Mouse (Mus musculus): ENCODE measurements around the gene Sytl1. TPM values are rescaled to one million over a fixed set of nuclear protein-coding genes. Genes with fewer than 3 reads are reported as not detected.
A peak's percentile ranks its signal among the peaks of the same experiment; 100 is the strongest.

Sytl1 gene
- polyA plus RNA-seq, 1 experiment: not detected

GRCm38 (mm10) chr4:133221701-133222100 is 41.2 kb downstream of the Sytl1 start:
- Histone ChIP-seq H3K27ac (ENCODE audit: insufficient read depth, low read depth, low read length) (no peak overlapping the region), H3K4me1 (ENCODE audit: control insufficient read depth, insufficient read depth, low read length) (no peaks in the 10 kb centered on the region), H3K4me3 (ENCODE audit: insufficient read depth, low read length) (no peak overlapping the region)
- TF ChIP-seq POLR2A (IDR thresholded peaks at IDR 0.05; ENCODE audit: borderline replicate concordance, low read depth, low read length) (no peak), CTCF (IDR thresholded peaks at IDR 0.05; ENCODE audit: low read depth, low read length) (no peak)

- TF ChIP-seq POLR2A (IDR thresholded peaks at IDR 0.05; ENCODE audit: borderline replicate concordance, low read depth, low read length): no peak
- no peak for TF ChIP-seq CTCF (IDR thresholded peaks at IDR 0.05; ENCODE audit: low read depth, low read length)
- H3K4me3 ChIP-seq (ENCODE audit: insufficient read depth, low read length): no peak overlapping the region
- H3K4me1 ChIP-seq (ENCODE audit: control insufficient read depth, insufficient read depth, low read length): no peaks in the 10 kb centered on the region
- no peak overlapping the region for H3K27ac ChIP-seq (ENCODE audit: insufficient read depth, low read depth, low read length)
Observed at GRCm38 (mm10) chr4:133220656-133221055, 42.3 kb downstream of the Sytl1 start.

- no peak overlapping the region for H3K27ac ChIP-seq (ENCODE audit: insufficient read depth, low read depth, low read length)
- H3K4me1 ChIP-seq (ENCODE audit: control insufficient read depth, insufficient read depth, low read length): no peaks in the 10 kb centered on the region
- TF ChIP-seq POLR2A (IDR thresholded peaks at IDR 0.05; ENCODE audit: borderline replicate concordance, low read depth, low read length): no peak
- no peak for TF ChIP-seq CTCF (IDR thresholded peaks at IDR 0.05; ENCODE audit: low read depth, low read length)
- no peak overlapping the region for H3K4me3 ChIP-seq (ENCODE audit: insufficient read depth, low read length)
Observed at GRCm38 (mm10) chr4:133218745-133219144, 44.2 kb downstream of the Sytl1 start.

GRCm38 (mm10) chr4:133217641-133218040 is 45.3 kb downstream of the Sytl1 start:
- H3K27ac ChIP-seq (ENCODE audit: insufficient read depth, low read depth, low read length): no peak overlapping the region
- H3K4me1 ChIP-seq (ENCODE audit: control insufficient read depth, insufficient read depth, low read length): no peaks in the 10 kb centered on the region; the same call in 1 of the 2 replicates
- no peak overlapping the region for H3K4me3 ChIP-seq (ENCODE audit: insufficient read depth, low read length)
- TF ChIP-seq CTCF (IDR thresholded peaks at IDR 0.05; ENCODE audit: low read depth, low read length): peak; percentile 94
- TF ChIP-seq POLR2A (IDR thresholded peaks at IDR 0.05; ENCODE audit: borderline replicate concordance, low read depth, low read length): no peak

GRCm38 (mm10) chr4:133213661-133214060 is 49.3 kb downstream of the Sytl1 start:
- TF ChIP-seq POLR2A (IDR thresholded peaks at IDR 0.05; ENCODE audit: borderline replicate concordance, low read depth, low read length) (no peak), CTCF (IDR thresholded peaks at IDR 0.05; ENCODE audit: low read depth, low read length) (no peak)
- Histone ChIP-seq H3K4me1 (ENCODE audit: control insufficient read depth, insufficient read depth, low read length) (peaks cover 2% of the 10 kb centered on the region), H3K27ac (ENCODE audit: insufficient read depth, low read depth, low read length) (no peak overlapping the region), H3K4me3 (ENCODE audit: insufficient read depth, low read length) (no peak overlapping the region)

GRCm38 (mm10) chr4:133213268-133213590 is 49.7 kb downstream of the Sytl1 start:
- H3K4me3 ChIP-seq (ENCODE audit: insufficient read depth, low read length): no peak overlapping the region
- H3K4me1 ChIP-seq (ENCODE audit: control insufficient read depth, insufficient read depth, low read length): peaks cover 2% of the 10 kb centered on the region
- no peak overlapping the region for H3K27ac ChIP-seq (ENCODE audit: insufficient read depth, low read depth, low read length)
- TF ChIP-seq POLR2A (IDR thresholded peaks at IDR 0.05; ENCODE audit: borderline replicate concordance, low read depth, low read length) (no peak), CTCF (IDR thresholded peaks at IDR 0.05; ENCODE audit: low read depth, low read length) (no peak)

- peak overlapping the region; percentile 40 for H3K4me3 ChIP-seq (ENCODE audit: insufficient read depth, low read length)
- H3K4me1 ChIP-seq (ENCODE audit: control insufficient read depth, insufficient read depth, low read length): peaks cover 2% of the 10 kb centered on the region
- TF ChIP-seq CTCF (IDR thresholded peaks at IDR 0.05; ENCODE audit: low read depth, low read length) (peak; percentile 56; the same call in 1 of the 2 replicates), POLR2A (IDR thresholded peaks at IDR 0.05; ENCODE audit: borderline replicate concordance, low read depth, low read length) (no peak)
- H3K27ac ChIP-seq (ENCODE audit: insufficient read depth, low read depth, low read length): no peak overlapping the region
Observed at GRCm38 (mm10) chr4:133212562-133213267, 50.2 kb downstream of the Sytl1 start.

- no peak for TF ChIP-seq POLR2A (IDR thresholded peaks at IDR 0.05; ENCODE audit: borderline replicate concordance, low read depth, low read length)
- no peak for TF ChIP-seq CTCF (IDR thresholded peaks at IDR 0.05; ENCODE audit: low read depth, low read length)
- Histone ChIP-seq H3K4me3 (ENCODE audit: insufficient read depth, low read length) (peak within 1 kb of the TSS; percentile 60), H3K27ac (ENCODE audit: insufficient read depth, low read depth, low read length) (no peak within 1 kb of the TSS), H3K4me1 (ENCODE audit: control insufficient read depth, insufficient read depth, low read length) (peaks cover 2% of the 10 kb centered on the region)
Observed at GRCm38 (mm10) chr4:133211751-133212561, 51.0 kb downstream of the Sytl1 start, which contains the start of the genes Cd164l2 and Gpr3. Cd164l2 (plus strand) TSS chr4:133212131. Gpr3 (minus strand) TSS chr4:133212536.

GRCm38 (mm10) chr4:133210788-133211390 is 52.0 kb downstream of the Sytl1 start:
- Histone ChIP-seq H3K4me1 (ENCODE audit: control insufficient read depth, insufficient read depth, low read length) (peaks cover 2% of the 10 kb centered on the region), H3K4me3 (ENCODE audit: insufficient read depth, low read length) (no peak overlapping the region), H3K27ac (ENCODE audit: insufficient read depth, low read depth, low read length) (no peak overlapping the region)
- no peak for TF ChIP-seq CTCF (IDR thresholded peaks at IDR 0.05; ENCODE audit: low read depth, low read length)
- TF ChIP-seq POLR2A (IDR thresholded peaks at IDR 0.05; ENCODE audit: borderline replicate concordance, low read depth, low read length): no peak

Data from bone marrow macrophage, adult 2 months (primary cell).